Mouse (Mus musculus) lung, postnatal 4 days (tissue): ENCODE data around the gene Btbd17.

Source experiments
- DNase-seq, 2 experiments: peaks; one replicate each; pipeline ENCODE4 v3.0.0; 2021

Btbd17 gene

DNA sequence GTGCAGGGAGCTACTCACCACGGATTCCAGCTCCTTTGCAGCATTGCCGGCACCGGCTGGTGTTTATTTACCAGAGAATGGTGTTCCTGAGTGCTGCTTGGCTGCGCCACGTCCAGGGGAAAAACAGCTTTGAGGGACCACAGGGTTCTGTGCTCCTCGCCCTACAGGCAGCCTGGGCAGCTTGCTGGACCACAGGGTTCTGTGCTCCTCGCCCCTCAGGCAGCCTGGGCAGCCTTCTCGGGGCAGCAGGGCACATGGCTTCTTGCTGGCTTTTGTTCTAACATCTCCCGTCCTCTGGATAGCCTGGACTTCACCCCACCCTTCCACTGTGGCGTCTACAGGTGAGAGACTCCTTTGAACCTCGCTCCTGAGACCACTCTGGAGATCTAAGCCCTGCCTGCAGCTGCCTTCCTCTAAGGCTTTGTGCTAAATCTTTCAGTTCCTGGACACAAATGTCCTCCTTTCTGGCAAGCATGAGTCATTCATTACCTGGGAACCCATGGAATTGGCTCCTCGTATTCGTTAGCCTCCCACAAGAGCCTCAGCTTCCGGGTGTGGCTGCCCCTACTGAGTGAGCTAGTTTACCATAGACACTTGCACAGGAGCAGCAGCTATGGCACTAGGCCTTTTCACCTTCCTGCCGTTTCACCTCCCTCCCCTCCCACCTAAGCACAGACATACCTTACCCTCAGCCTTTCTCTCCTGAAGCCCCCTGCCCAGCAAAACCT lies 7.0 kb upstream of the Btbd17 start:
- DNase-seq = no peak

DNA sequence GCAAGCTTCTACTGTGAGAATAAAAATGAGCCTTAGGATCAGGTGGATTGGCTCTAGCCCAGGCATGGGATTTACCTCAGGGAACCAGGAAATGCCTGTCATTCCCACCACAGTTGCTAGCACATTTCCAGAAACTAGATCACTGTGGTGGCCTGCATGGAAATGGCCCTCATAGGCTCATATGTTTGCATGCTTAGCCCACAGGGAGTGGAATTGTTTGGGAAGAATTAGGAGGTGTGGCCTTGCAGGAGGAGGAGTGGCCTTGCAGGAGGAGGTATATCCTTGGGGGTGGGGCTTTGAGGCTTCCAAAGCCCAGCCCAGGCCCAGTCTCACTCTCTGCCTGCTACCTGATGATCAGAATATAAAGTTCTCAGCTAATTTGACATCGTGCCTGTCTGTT lies 6.2 kb upstream of the Btbd17 start:
- DNase-seq = no peak

DNA sequence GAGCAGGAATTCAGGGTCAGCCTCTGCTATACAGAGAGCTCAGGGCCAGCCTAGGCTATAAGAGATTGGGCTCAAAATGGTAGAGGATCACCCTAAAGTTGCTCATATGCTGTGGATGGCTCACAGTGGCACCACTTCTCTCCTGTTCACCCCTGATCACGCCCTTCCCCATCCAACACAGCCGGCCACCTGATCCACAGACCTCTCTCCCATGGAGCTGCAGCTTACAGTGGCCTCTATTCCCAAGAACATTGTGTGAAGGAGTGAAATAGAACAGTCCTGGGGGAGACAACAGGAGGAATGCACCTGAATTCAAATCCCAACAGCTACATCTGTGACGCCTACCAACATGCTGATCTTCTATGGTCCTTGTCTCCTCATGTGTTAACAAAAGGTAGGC lies 2.9 kb upstream of the Btbd17 start, which contains the start of gene Gpr142:
TSS of gene Gpr142 (plus strand) at position 301 of the 400 bp plus-strand sequence.
- DNase-seq = no peak

DNA sequence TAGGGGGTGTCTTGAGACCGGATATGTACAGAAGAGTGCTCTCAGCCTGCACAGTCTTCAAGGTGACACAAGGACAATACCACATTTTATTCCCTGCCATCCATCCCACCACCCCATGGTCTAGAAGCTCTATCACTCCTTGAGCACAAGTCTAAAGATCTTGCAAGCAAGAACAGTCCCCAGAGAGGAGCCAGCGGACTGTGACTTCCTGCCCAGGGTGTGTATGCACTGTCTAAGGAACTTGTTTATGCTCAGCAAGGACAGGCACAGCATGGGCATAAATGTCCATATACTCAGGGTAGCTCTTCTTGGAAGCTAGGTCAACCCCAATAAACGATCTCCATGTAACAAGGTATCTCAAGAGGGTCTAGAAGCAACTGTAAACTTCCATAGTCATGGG lies 2.2 kb upstream of the Btbd17 start:
- DNase-seq = no peak

- no peak for DNase-seq
These were observed 1.4 kb upstream of the Btbd17 start for GRCm38 (mm10) chr11:114797176-114797575.

DNA sequence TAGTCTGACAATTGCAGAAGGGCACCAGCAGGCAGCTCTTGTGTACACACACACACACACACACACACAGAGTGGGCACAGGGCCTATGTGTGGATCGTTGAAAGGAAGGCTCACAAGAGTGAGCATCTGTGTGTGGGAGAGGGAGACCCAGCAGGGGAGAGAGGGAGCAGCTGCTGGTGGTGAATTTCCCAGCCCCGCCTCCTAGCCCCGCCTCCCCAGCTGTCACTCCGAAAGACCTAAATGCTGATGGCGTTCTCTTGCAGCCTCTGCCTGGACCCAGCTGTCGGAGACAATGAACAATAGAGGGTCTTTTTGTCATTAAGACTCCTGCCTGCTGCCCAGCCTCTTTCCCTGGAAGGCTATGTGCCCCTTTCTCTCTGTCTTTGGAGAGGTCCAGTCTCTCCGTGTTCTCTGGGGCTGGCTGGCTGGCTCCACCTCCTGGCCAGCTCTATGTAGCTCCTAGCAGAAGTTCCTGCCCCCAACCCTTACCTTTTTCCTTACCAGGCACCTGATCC lies 456 bp downstream of the Btbd17 start:
- peak; percentile 54 to 66 for DNase-seq

GRCm38 (mm10) chr11:114794691-114795090 lies 1.1 kb downstream of the Btbd17 start:
- DNase-seq = no peak

DNA sequence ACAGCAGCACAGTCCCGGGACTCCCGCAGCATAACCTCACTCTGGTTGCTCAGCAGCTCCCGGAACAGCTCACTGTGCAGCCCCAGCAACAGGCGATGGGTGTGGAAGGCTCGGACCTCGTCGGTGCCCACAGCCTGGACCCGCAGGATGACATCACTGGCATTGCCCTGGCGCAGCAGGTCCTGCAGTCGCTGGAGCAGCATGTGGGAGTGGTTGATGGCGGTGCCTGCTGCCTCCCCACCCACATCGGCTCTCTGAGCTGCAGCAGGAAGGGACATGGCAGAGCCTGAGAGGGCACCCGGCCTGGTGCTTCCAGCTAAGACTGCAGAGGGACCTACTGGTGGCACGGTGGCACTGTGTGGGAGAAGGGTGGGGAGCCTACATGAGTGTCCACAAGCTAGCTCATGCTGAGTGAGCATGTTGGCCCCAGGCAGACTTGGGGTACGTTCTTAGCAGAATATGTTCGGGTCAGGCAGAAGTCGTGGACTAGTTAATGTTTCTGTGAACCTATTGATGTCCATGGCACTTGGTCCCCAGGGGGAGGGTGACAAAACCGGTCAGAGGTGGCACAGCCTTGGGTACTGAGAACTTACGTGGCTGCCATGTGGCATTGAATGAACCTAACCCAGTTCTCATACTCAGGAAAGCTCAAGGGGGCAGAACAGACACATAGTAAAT lies 1.7 kb downstream of the Btbd17 start:
- DNase-seq = no peak

DNA sequence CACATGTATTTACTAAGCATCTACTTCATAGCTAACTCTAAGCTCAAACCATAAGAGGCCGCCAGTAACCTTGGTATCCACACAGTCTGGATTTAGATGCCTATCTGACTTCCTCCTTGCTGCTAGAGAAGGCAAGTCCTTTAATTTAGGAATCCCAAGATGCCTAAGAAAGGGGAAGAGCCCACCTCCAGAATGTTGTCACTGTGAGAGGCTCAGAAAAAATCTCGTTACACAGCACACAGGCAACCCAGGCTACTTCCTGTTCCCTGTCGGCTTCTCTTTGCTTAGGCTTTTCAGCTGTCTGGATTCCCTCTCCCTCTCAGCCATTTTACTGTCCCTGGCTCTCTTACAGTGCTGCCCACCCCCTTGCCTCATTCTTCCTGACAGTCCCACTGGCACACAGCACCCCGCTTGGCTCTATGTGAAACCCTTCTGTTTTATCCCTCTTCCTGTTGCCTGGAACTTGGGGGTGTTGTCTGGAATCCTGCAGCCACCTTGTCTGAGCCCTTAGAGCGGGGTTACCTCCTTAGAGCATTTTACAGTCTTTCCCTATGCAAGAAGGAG lies 2.7 kb downstream of the Btbd17 start:
- no peak for DNase-seq

DNA sequence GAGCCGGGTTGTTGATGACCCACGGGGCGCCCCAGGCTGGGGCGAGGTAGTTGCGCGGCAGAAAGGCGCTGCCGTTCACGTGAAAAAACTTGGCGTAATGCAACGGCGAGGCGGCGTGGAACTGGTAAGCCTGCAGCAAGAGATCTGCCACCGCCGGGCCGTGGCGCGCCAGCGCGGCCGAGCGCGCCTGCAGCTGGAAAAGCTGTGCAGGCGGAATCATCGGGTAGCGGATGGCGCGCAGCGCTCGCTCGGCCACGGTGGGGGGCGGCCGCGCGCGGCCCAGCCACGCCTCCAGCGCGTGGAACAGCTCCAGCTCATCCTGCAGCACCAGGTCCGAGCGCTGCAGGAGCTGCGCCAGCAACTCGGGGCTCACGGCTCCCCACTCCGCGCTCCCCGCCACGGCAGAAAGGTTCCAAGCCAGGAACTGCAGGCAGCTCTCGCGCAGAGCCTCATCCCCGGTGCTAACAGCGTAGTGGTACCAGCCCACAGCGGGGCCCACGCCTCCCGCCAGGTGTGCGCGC lies 3.8 kb downstream of the Btbd17 start:
- DNase-seq = no peak

GRCm38 (mm10) chr11:114791351-114791889 lies 4.3 kb downstream of the Btbd17 start:
- no peak for DNase-seq

GRCm38 (mm10) chr11:114790841-114791240 lies 4.9 kb downstream of the Btbd17 start:
- no peak for DNase-seq

DNA sequence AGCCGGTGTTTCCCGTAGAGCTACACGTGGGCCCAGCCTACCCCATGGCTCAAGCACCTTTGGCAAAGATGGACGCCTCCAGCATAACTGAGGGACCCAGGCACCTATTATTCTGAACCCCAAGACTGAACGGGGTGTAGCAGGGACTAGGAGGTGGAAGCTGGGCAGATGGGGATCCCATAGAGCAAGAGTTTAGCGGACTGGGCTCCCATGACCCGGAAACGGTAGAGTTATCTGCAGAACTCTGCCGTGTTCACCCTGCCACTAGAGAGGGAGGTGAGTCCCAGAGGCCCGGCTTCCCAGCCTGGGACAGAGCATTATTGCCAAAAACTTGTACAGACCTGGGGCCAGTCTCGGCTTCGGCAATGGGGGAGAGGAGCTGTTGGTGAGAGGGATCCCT lies 5.6 kb downstream of the Btbd17 start:
- DNase-seq = no peak

DNA sequence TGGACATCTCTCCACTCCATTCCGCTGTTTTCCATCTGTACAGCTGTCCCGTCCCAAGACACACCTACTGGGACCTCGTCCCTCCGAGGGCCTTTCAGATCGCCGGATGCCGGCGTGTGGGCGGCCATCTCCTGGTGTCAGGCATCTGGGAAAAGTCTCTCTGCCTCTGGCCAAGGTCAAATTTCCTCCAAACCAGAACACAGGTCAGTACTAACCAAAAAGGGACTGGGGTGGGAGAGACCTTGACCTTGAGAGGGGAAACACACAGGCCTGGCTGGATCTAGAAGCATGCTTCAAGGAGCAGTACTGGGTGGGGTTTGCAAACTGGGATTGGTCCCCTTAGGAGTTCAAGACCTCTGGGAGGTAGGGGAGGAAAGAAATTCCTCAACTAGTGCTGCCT lies 6.0 kb downstream of the Btbd17 start:
- no peak for DNase-seq

DNA sequence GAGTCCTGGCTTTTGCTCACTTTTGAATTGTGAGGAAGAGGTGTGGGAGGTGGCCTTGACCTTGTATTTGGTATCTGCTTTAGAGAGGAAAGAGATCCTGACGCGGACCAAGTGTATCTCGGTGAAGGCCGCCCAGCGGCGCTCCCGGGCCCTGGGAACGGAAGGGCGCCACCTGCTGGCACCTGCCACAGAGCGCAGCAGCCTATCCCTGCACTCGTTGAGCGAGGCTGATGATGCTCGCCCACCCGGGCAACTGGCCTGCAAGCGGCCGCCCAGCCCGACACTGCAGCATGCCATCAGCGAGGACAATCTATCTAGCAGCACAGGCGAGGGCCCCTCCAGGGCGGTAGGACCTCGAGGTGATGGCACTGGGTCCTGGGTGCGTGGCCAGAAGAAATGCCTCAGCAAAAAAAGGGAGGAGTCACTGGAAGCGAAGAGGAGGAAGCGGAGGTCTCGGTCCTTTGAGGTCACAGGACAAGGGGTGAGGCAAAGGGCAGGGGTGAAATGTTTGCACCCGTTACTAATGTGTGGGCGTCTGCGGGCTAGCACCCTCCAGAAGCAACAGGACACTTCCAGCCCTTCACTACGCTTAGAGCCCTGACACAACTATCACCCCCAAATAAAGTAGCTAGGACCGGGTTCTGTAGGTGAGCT lies 6.6 kb downstream of the Btbd17 start:
- DNase-seq = peak; percentile 82 to 88

- no peak for DNase-seq
These were observed 8.1 kb downstream of the Btbd17 start for GRCm38 (mm10) chr11:114787611-114788010.

GRCm38 (mm10) chr11:114786326-114786725 lies 9.4 kb downstream of the Btbd17 start:
- DNase-seq = no peak

- no peak for DNase-seq
These were observed 9.9 kb downstream of the Btbd17 start for GRCm38 (mm10) chr11:114785892-114786291.

- DNase-seq = no peak
These were observed 15.7 kb downstream of the Btbd17 start for GRCm38 (mm10) chr11:114780076-114780475.

DNA sequence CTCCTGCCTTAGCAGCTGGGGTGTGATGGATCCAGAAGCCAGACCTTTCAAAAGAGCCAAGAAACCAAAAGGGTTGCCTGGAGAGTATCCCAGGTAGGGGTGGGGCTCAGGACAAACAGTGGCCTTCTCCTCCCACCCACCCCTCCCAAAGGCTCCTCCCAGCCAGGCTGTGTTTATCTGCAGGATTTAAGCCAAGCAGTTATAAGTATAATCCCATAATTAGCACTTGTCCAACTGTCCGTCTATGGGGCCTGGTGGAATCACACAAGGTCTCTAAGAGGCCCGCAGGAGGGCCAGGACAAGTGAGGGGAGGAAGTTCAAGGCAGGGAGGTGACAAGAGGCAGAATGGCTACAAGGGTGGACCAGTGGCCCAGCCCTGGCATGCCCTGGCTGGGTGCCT lies 23.8 kb downstream of the Btbd17 start:
- DNase-seq = no peak

GRCm38 (mm10) chr11:114769911-114770310 lies 25.8 kb downstream of the Btbd17 start:
- DNase-seq = no peak
